Mouse (Mus musculus) embryo, embryonic 10 days (tissue): ENCODE results near the gene Klhl32.
A peak's percentile ranks its signal among the peaks of the same experiment; 100 is the strongest.
"Not testable (repeated sequence)": the region's sequence is repeated elsewhere in the genome, so short reads cannot be mapped to it uniquely, and the experiment has no call there.

Experiments used
- DNase-seq: peaks from one replicate; pipeline ENCODE4 v3.0.0-alpha.2; 2015; ENCODE audit warnings: low spot score

The Klhl32 gene

GRCm38 (mm10) chr4:24850401-24851325 is at the start of gene Klhl32:
TSS of gene Klhl32 (minus strand) at chr4:24851124.
- DNase-seq = peak; percentile 86

GRCm38 (mm10) chr4:24899146-24899545 is 48.2 kb upstream of the Klhl32 start:
- DNase-seq = peak; percentile 30

DNA sequence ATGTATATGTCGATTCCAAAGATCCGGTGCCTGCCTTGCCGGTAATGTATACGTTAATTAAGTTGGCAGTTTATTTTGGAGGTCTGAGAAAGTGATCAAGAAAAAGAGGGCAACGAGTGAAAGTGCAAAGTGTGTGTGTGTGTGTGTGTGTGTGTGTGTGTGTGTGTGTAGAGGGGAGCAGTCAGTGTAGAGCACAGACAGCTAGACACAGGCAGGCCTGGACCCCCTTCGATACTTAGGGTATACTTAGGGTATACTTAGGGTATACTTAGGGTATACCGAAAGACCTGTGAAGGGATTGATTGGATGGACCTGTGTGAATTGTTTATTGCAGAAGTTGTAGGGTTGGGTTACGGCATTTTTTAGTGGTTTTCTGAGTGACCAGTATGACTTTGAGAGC is 47.7 kb upstream of the Klhl32 start:
- DNase-seq = no peak

DNA sequence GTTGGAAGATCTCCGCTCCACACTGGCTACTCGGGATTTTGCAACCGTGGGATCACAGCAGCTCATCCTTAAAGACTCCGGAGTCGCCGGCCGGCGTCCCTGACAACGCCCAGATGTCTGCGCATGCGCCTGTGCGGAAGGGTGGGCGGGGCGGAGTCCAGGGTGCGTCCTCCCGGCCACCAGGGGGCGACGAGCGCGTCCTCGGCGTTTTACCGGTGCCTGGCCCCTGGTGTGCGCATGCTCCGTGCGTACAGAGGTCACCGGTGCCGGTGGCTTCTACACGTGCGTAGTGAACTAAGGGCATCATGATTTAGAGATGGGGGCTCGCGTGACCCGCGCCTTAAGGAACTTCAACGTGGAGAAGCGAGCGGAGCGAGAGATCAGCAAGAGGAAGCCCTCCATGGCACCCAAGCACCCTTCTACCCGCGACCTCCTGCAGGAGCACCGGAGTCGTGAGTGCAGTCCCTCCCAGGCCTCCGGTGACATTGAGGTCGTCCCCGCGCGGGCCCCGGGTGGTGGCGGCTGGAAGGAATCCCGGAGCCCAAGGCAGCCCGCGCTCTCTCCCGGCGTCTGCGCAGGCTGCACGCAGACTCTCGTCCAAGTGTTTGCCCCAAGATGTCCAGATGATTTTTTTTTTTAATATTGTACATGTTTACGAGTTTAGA is 47.1 kb upstream of the Klhl32 start, which contains the start of gene Ndufaf4:
Gene Ndufaf4, plus strand, starts transcription at position 233 of the 665 bp plus-strand sequence.
- peak; percentile 96 for DNase-seq

- DNase-seq = peak; percentile 23
These were observed 46.4 kb upstream of the Klhl32 start for GRCm38 (mm10) chr4:24897351-24897750.

DNA sequence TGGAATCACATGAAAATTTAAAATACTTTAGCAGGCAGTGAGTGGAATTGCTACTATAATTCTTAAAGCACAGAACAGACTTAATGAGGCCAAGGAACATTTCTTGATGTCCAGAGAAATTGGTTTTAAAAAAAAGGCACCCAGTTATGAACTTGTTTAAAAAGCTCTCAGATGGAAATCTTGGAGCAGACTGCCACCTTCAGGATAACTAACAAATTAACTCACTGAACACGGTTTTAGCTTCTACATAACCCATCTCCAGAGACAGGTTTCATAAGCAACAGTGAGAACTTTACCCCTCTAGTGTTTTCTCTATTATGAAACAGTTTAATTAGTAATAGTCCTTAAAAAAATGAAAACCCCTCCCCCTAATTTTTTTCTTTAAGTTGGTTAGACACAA is 45.9 kb upstream of the Klhl32 start:
- peak; percentile 68 for DNase-seq

DNA sequence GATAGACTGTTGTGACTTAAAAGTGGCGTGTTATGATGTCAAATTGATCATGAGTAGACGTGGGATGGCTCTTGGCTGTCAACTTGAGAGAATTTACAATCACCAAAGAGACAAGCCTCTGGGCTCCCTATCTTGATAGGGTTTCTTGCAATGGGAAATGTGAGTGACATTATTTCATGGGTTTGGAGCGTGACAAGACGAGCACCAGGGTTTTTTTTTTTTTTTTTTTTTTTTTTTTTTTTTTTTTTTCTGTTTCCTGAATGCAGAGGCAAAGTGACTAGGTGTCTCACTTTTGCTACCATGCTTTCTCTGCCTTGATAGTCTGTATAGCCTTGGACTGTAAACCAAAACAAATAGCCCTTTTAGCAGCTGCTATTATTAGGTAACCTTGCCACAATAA is 43.7 kb upstream of the Klhl32 start:
- no peak for DNase-seq

- not testable (repeated sequence) for DNase-seq
These were observed 41.4 kb upstream of the Klhl32 start for GRCm38 (mm10) chr4:24892293-24892692.

DNA sequence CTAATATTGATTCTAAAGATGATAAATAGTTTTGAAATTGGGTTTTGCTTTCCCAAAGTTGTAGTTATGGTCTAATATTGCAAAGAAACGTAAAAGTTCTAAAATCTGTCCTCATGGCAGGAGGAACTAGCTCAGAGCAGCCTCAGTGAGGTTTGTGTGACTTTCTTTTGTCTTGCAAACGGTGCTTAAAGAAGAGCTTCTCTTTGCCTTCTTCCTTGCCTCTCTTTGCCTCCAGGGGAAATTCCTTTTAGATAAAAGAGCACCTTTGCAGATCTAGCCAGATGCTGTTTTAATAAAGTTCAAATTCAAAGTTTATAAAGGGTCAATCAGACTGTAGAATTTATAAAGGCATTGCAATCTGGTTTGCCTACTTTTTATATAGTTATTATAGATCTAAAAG is 38.5 kb upstream of the Klhl32 start:
- not testable (repeated sequence) for DNase-seq

DNA sequence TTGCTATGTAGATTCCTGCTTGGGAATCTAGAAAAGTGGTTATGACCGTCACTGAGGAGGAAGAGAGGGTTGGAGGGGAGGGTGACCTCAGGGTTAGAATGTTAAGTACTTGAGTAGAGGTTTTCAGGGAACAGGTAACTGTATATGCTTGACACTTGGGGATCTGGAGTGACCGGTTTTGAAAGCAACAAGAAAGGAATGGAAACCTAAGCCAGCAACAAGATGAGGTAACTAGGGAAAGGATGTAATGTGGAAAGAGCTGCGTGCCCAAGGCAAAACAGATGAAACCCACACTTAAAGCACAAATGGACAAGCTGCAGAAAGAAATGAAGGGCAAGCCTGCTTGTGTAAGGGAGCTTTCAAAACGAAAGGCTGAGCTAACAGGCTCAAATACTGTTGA is 18.3 kb upstream of the Klhl32 start:
- DNase-seq = peak; percentile 17

GRCm38 (mm10) chr4:24865691-24866090 is 14.8 kb upstream of the Klhl32 start:
- DNase-seq = no peak

- DNase-seq = no peak
These were observed 3.5 kb downstream of the Klhl32 start for GRCm38 (mm10) chr4:24847406-24847805.

GRCm38 (mm10) chr4:24845546-24845945 is 5.4 kb downstream of the Klhl32 start:
- no peak for DNase-seq

- no peak for DNase-seq
These were observed 12.4 kb downstream of the Klhl32 start for GRCm38 (mm10) chr4:24838567-24838966.

- peak; percentile 15 for DNase-seq
These were observed 15.4 kb downstream of the Klhl32 start for GRCm38 (mm10) chr4:24835555-24835954.

DNA sequence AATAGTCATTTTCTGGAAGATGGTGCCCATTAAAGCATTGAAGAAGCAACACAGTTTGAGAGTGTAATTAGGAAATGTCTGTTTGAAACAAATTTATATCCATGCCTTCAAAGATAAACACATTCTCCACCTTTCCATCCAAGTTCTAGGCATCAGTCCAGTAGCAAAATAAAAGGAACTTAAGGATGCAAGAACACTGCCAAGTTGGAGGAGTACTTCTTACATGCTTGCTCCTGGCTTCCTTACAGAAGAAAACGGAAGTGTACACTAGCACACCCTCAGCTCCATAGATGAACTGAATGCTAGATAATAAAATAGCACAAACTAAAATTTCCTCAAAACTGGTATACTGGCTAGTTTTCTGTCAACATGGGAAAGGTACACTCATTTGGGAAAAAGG is 42.6 kb downstream of the Klhl32 start:
- no peak for DNase-seq

GRCm38 (mm10) chr4:24801881-24802280 is 49.0 kb downstream of the Klhl32 start:
- no peak for DNase-seq

- DNase-seq = no peak
These were observed 49.6 kb downstream of the Klhl32 start for GRCm38 (mm10) chr4:24801343-24801742.

GRCm38 (mm10) chr4:24800345-24800936 is 50.5 kb downstream of the Klhl32 start:
- no peak for DNase-seq

GRCm38 (mm10) chr4:24799037-24799436 is 51.9 kb downstream of the Klhl32 start:
- DNase-seq = no peak

DNA sequence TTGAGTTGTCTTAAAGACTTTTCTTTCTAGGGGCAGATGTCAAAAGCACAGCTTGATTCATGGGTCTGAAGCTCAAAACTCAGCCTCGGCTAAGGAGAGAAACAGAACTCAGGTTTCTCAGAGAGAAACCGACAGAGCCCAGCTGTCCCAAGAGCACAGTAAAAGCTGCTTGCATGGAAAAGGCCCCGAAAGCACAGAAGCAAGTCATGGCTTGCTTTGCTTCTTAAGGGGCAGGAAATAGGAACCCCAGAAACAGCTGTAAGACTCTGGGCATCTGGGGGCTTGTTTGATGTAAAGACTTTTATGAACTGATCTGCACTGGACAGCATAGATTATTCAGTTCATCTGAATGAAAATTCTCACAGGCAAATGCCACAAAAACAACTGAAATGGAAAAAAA is 53.1 kb downstream of the Klhl32 start:
- DNase-seq = no peak

DNA sequence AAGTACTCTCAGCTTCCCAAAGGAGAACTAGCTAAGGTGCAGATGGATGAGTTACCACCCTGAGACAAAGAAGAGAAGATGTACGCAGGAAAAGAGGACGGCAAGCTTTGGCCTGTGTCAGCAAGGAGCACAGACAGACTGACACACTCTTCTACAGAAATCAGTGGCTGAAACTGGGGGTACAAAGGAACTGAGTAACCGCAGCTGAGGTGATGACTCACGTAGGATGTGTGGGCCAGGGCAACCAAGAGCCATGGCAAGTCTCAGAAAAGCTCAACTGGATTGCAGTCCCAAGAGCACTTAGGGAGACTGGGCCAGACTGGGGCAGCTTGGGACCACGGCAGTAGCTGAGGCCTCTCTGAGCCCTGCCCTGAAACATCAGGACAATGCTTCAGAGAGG is 53.6 kb downstream of the Klhl32 start:
- no peak for DNase-seq

DNA sequence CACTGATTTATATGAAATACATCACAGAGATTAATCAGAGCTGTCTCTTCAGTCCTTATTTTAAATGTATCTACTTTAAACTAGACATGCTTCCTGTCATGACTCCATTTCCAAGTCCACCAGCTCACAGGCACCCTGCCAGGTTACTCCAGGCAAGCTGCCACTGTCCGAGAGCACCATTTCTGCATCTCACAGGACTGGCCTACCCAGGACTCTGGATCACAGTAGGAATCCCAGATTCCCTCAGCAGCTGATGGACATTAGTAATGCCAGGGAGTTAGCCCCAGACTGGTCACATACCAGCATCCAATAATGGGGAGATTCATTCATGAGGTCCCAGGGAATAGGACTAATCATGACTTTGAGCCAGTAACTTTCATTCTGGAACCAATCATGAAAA is 54.7 kb downstream of the Klhl32 start:
- DNase-seq = no peak
